Mouse (Mus musculus) hindbrain, embryonic 15.5 days (tissue): ENCODE results near the gene Zfp219. TPM values are rescaled to one million over a fixed set of nuclear protein-coding genes. Genes with fewer than 3 reads are reported as not detected.

Experiments used
- ATAC-seq: fragments of 200-750 bp; cut with Nextera tagmentation; 2 replicates; pipeline ENCODE4 v1.8.0; 2017; ENCODE audit warnings: low read depth, moderate number of reproducible peaks, moderate TSS enrichment; ENCODE audit not compliant: low FRiP score
- H3K27ac ChIP-seq: fragments of 300-500 bp; sonication (generic); replicated peaks from 2 replicates; pipeline ENCODE4 v1.5.1; 2015; ENCODE audit warnings: mild to moderate bottlenecking, inconsistent platforms
- H3K27me3 ChIP-seq: fragments of 300-500 bp; sonication (generic); 2 replicates; pipeline ENCODE4 v1.6.1; 2015; ENCODE audit warnings: control low read depth, inconsistent platforms
- H3K36me3 ChIP-seq: fragments of 300-500 bp; sonication (generic); 2 replicates; pipeline ENCODE4 v1.6.1; 2015; ENCODE audit warnings: control low read depth, inconsistent platforms
- H3K4me1 ChIP-seq: fragments of 300-500 bp; sonication (generic); replicated peaks from 2 replicates; pipeline ENCODE4 v1.6.1; 2015; ENCODE audit warnings: control low read depth, inconsistent platforms
- H3K4me2 ChIP-seq: fragments of 300-500 bp; sonication (generic); 2 replicates; pipeline ENCODE4 v1.6.1; 2015; ENCODE audit warnings: moderate library complexity, mild to moderate bottlenecking, inconsistent platforms
- H3K4me3 ChIP-seq: fragments of 300-500 bp; sonication (generic); 2 replicates; pipeline ENCODE4 v1.5.1; 2015; ENCODE audit warnings: mild to moderate bottlenecking, inconsistent platforms
- H3K9ac ChIP-seq: fragments of 300-500 bp; sonication (generic); 2 replicates; pipeline ENCODE4 v1.6.1; 2015; ENCODE audit warnings: inconsistent platforms
- H3K9me3 ChIP-seq: fragments of 300-500 bp; sonication (generic); 2 replicates; pipeline ENCODE4 v1.6.1; 2016; ENCODE audit warnings: control low read depth, inconsistent platforms
- WGBS: fragments of 180-500 bp; shearing (Covaris S2); methylation state at CpG from one replicate; pipeline ENCODE4 v1.1.7; 2015; 5-methylcytosine and 5-hydroxymethylcytosine counted together
- polyA plus RNA-seq: library from polyadenylated mRNA; unstranded; fragments of >200 nt; fragmentation: Nextera tagmentation; extraction: Ambion mirVana; gene quantifications from 2 replicates; pipeline ENCODE4 v1.2.1, GENCODE M21; 2015

The Zfp219 gene
- polyA plus RNA-seq, 1 experiment from 2014 or later, result 38.2 TPM

GRCm38 (mm10) chr14:51960316-51960715 lies 60.2 kb downstream of the Zfp219 start:
- WGBS, result 97% methylated on average over 2 of the region's 2 CpGs
- Histone ChIP-seq H3K4me2 (no peak overlapping the region), H3K9ac (no peak overlapping the region), H3K9me3 (no peaks in the 10 kb centered on the region), H3K4me1 (no peaks in the 10 kb centered on the region), H3K27ac (no peak overlapping the region), H3K36me3 (no peaks in the 10 kb centered on the region), H3K27me3 (no peaks in the 10 kb centered on the region), H3K4me3 (no peak overlapping the region)
- ATAC-seq, result no peak

Other genes starting within 250 kb of the Zfp219 start
- not detected in 2 replicates for gene Ang4, start 247.1 kb downstream of the Zfp219 start, polyA plus RNA-seq
- gene AY358078, start 220.7 kb downstream of the Zfp219 start, polyA plus RNA-seq, result not detected in 2 replicates
- not detected in 2 replicates for gene Ear6, start 167.0 kb downstream of the Zfp219 start, polyA plus RNA-seq
- gene Mettl17, start 135.9 kb downstream of the Zfp219 start, polyA plus RNA-seq, result 75.2 and 82.7 TPM in 2 replicates
- 2.0 and 2.1 TPM in 2 replicates for gene Slc39a2, start 127.8 kb downstream of the Zfp219 start, polyA plus RNA-seq
- 235 and 267 TPM in 2 replicates for gene Ndrg2, start 106.6 kb downstream of the Zfp219 start, polyA plus RNA-seq
- gene Tppp2, start 102.3 kb downstream of the Zfp219 start, polyA plus RNA-seq, result not detected in 2 replicates
- not detected in 2 replicates for gene Rnase13, start 98.0 kb downstream of the Zfp219 start, polyA plus RNA-seq
- gene Arhgef40, start 36.0 kb downstream of the Zfp219 start, polyA plus RNA-seq, result 85.2 and 87.6 TPM in 2 replicates
- 0.17 and 1.1 TPM in 2 replicates for gene Tmem253, start 5.1 kb downstream of the Zfp219 start, polyA plus RNA-seq
- 0.05 TPM in 1 of 2 replicates, not detected in the other for gene Olfr221, start 21.7 kb upstream of the Zfp219 start, polyA plus RNA-seq
- 445 and 453 TPM in 2 replicates for gene Hnrnpc, start 83.3 kb upstream of the Zfp219 start, polyA plus RNA-seq
- 47.9 and 52.4 TPM in 2 replicates for gene Rpgrip1, start 90.0 kb upstream of the Zfp219 start, polyA plus RNA-seq
- 36.0 and 45.1 TPM in 2 replicates for gene Supt16, start 176.7 kb upstream of the Zfp219 start, polyA plus RNA-seq
- 36.4 and 38.7 TPM in 2 replicates for gene Chd8, start 237.0 kb upstream of the Zfp219 start, polyA plus RNA-seq